Mouse (Mus musculus) brain, embryonic 14.5 days (tissue): ENCODE data around the gene Lhx6.

ENCODE experiments used
- CTCF ChIP-seq: fragments of 200-500 bp; IDR thresholded peaks from 2 replicates; pipeline ENCODE4 v1.5.1; 2012; ENCODE audit warnings: inconsistent platforms, mild to moderate bottlenecking, moderate library complexity, borderline replicate concordance; ENCODE audit not compliant: insufficient read depth, insufficient read length; ENCODE audit errors: extremely low read depth
- POLR2A ChIP-seq: fragments of 200-500 bp; IDR thresholded peaks from 2 replicates; pipeline ENCODE4 v1.6.1; 2012; ENCODE audit warnings: mild to moderate bottlenecking, inconsistent platforms, borderline replicate concordance; ENCODE audit not compliant: poor library complexity, insufficient read depth, insufficient read length, severe bottlenecking; ENCODE audit errors: extremely low read depth

GRCm38 (mm10) chr2:36104956-36105741 lies at the start of gene Lhx6:
- TF ChIP-seq CTCF, result no peak
- no peak for TF ChIP-seq POLR2A
